Mouse (Mus musculus): ENCODE measurements around the gene Fiz1.

DNA sequence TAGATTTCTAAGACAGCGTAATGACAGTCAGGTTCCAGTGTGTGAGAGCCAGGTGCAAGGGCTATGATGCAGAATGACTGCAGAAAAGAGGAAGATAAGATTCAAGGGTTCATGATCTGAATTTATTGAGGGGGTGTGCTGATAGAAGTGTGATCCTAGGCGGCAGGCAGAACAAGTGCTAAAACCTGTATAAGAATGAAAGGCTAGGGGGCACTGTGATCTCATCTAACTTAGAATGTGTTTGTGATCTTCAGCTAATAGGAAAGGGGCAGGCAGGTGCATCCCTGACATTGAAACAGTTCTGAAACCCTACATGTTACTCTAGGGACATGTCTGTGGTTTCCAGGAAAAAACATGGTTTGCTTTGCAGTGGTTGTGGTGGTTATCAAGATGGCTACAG, 31.6 kb upstream of the Fiz1 start:
- TF ChIP-seq CTCF (IDR thresholded peaks at IDR 0.05; ENCODE audit: low read depth, low read length), result no peak
- TF ChIP-seq POLR2A (IDR thresholded peaks at IDR 0.05; ENCODE audit: extremely low read depth, insufficient read depth, low read length), result no peak

Data from liver, adult 2 months (tissue).